Mouse (Mus musculus): ENCODE measurements around the gene Pcnp.

Pcnp gene

GRCm38 (mm10) chr16:56034566-56034965 is 5.0 kb upstream of the Pcnp start:
- DNase-seq, result no peak

DNA sequence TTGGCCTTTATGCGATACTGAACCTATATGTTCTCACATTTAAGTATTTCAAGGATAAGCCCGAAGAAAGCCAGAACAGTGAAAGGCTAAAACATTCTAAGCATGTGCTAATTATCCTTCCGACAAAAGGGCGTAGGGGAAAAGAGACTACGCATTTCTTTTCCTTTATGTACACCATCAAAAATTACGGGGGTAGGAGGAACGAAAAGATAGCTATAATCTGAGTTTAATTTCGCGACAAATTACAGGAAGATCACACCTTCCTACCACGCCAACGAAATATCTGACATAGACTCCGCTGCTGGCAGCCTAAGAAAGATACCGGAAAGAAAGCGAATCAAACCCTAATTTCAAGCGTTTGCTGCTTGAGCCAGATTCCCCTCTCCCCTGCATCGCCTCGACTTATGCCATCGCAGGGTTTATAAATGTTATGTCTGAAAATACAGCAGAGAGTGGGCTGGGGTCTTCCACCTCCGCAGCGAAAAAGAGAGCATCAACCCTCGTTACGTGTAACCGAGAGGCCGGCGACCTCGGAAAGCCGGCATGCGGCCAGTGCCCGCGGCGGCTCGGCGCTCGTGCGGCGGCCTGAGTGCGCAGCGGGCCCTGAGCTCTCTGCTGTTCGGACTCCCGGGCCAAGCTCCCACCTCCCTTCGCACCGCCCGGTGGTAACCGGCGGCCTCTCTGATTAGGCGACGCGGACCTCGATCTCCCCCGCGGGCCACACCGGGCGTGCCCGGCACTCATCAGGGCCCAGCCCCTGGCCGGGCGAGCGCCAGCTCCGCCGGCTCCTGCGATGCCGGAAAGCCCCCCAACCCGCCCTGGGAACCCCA is 602 bp downstream of the Pcnp start:
- DNase-seq, result no peak

GRCm38 (mm10) chr16:56027854-56028629 is 1.5 kb downstream of the Pcnp start:
- DNase-seq, result no peak

DNA sequence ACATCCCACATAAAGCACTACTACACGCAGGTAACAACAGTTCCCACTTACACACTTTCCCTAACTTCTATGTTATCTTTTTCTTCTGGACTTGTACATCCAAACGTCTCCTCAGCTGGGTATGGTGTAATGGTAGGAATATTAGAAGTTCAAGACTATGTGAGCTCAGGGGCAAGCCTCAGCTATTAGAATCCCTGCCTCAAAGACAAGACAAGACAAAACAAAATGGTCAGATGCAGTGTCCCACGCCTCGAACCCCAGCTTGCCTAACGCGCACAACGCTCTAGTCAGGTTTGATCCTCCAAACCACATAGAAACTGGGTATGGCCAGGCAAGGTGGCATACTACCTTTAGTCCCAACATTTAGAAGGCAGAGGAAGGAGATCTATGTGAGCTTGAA is 9.9 kb downstream of the Pcnp start:
- DNase-seq, result no peak

- no peak for DNase-seq
These were observed 15.5 kb downstream of the Pcnp start for GRCm38 (mm10) chr16:56014076-56014475.

GRCm38 (mm10) chr16:56012789-56013743 is 16.5 kb downstream of the Pcnp start:
- DNase-seq, result no peak

- DNase-seq, result no peak
These were observed 20.7 kb downstream of the Pcnp start for GRCm38 (mm10) chr16:56008862-56009261.

- no peak for DNase-seq
These were observed 22.7 kb downstream of the Pcnp start for GRCm38 (mm10) chr16:56006798-56007197.

DNA sequence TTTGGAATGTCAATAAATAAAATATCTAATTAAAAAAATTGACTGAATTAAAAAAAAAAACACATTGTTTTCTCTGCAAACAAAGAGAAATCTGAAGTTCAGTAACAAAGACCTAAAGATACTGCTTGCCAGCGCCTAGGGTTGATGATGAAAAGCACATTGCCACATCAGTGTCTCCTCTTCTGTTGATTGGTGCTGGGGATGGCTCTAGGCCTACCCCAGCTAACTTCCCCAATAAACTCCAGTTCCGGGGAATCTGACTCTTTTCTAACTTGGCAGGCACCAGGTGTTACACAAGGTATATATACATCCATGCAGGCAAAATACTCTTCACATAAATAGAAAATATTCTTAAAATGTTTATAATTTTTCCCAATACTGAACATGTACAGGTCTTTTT is 35.3 kb downstream of the Pcnp start:
- no peak for DNase-seq

DNA sequence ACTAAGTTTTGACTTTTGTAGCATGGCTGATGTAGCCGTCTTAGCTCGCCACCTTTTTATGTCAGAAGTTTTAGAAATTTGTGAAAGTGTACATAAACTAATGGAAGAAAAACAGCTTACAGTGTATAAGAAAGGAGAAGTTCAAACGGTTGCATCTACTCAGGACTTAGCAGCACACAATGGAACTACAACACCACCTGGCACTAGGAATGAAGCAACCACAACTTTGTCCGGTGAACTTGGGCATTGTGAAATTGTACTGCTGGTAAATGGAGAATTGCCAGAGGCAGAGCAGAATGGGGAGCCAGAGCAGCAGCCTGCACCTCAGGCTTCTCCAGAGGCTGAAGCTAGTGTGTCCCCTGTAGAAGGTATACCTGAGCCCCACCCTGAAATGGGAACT is 39.2 kb downstream of the Pcnp start:
- no peak for DNase-seq

DNA sequence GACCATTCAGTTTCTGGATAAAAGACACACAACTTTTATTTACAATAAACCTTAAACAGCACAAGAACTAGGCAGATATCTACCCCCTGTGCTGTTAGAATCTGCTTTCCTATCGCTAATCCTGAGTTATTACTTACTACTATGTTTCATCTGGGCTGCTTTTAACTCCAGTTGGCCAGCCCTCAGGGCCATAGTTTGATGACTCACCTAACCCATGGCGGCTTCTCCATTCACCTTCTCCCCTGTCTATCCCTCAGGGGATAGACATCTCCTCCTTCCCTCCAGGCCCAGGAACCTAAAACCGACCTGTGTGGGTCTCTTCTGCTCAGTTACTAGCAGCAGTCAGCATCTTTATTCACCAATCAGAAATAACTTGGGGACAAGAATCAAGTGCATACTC is 43.5 kb downstream of the Pcnp start:
- DNase-seq, result no peak

DNA sequence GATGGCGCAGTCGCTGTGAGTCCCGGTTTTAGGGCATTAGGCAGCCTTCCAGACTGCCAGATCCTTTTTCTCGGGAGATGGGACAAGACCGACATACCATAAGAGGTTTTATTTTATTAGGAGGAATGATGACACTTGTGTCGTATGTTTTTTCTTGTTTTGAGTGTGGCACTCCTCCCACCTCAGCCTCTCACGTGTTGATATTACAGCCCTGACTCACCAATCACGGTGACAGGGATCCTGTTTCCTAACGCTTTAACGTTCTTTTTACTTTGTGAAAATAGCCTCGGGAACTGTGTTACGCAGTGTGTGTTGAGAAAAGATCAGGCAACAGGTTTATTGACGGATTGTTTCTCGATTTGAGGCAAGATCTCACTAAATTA is 54.6 kb downstream of the Pcnp start:
- DNase-seq, result no peak

- peak; percentile 97 for DNase-seq
These were observed 55.2 kb downstream of the Pcnp start for GRCm38 (mm10) chr16:55974256-55974902.

GRCm38 (mm10) chr16:55973431-55974255 is 55.9 kb downstream of the Pcnp start, which contains the start of gene Zbtb11:
Zbtb11 (plus strand) TSS chr16:55973883.
- peak; percentile 100 for DNase-seq

DNA sequence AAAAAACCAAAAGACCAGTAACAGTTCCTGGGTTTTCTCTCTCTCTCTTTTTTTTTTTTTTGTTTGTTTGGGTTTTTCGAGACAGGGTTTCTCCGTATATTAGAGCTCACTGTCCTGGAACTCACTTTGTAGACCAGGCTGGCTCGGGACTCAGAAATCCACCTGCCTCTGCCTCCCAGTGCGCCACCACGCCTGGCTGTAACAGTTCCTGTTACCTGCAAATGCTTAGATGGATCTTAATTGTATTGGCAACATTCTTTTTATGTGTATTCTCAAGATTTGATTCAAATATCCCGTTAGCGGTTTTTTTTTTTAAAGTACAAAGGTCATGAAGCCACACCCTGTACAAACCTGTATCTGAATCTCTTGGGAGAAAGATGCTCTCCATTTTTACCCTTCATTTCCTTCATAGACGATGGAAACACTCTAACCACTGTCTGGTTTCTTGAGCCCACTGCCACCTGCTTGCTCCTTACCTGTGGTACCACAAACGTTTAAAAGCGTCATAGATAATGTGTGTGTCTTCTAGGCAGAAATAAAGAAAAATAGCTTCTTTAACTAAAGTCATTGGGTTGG is 56.8 kb downstream of the Pcnp start:
- DNase-seq, result no peak

GRCm38 (mm10) chr16:55971735-55972615 is 57.6 kb downstream of the Pcnp start:
- no peak for DNase-seq

GRCm38 (mm10) chr16:55970416-55970815 is 59.1 kb downstream of the Pcnp start:
- DNase-seq, result no peak

GRCm38 (mm10) chr16:55969147-55969546 is 60.4 kb downstream of the Pcnp start:
- peak; percentile 62 for DNase-seq

- no peak for DNase-seq
These were observed 62.3 kb downstream of the Pcnp start for GRCm38 (mm10) chr16:55967221-55967620.

Measured in thymus, postnatal 14 days (tissue).